Mouse (Mus musculus) stomach, postnatal 0 days (tissue): Measurements from ENCODE around the gene Ly6g. TPM values are rescaled to one million over a fixed set of nuclear protein-coding genes. Genes with fewer than 3 reads are reported as not detected.
A peak's percentile ranks its signal among the peaks of the same experiment; 100 is the strongest.
"Not testable (repeated sequence)": the region's sequence is repeated elsewhere in the genome, so short reads cannot be mapped to it uniquely, and the experiment has no call there.

Experiments
- ATAC-seq: fragments of 200-750 bp; cut with Nextera tagmentation; 2 replicates; pipeline ENCODE4 v1.8.0; 2017; ENCODE audit not compliant: low FRiP score, low TSS enrichment
- DNase-seq: peaks from one replicate; pipeline ENCODE4 v3.0.0-alpha.2; 2016; ENCODE audit warnings: low spot score
- H3K27ac ChIP-seq: fragments of 300-500 bp; sonication (generic); replicated peaks from 2 replicates; pipeline ENCODE4 v1.5.1; 2014; ENCODE audit warnings: mild to moderate bottlenecking, control low read depth
- H3K27me3 ChIP-seq: fragments of 300-500 bp; sonication (generic); 2 replicates; pipeline ENCODE4 v1.6.1; 2014; ENCODE audit warnings: low read length; ENCODE audit not compliant: control insufficient read depth, insufficient read depth
- H3K36me3 ChIP-seq: fragments of 300-500 bp; sonication (generic); 2 replicates; pipeline ENCODE4 v1.6.1; 2014; ENCODE audit warnings: low read length, mixed read lengths; ENCODE audit not compliant: control insufficient read depth, insufficient read depth
- H3K4me1 ChIP-seq: fragments of 300-500 bp; sonication (generic); replicated peaks from 2 replicates; pipeline ENCODE4 v1.6.1; 2014; ENCODE audit warnings: antibody characterized with exemption; ENCODE audit not compliant: control insufficient read depth, insufficient read depth
- H3K4me2 ChIP-seq: fragments of 300-500 bp; sonication (generic); replicated peaks from 2 replicates; pipeline ENCODE4 v1.6.1; 2014; ENCODE audit warnings: low read depth, mild to moderate bottlenecking, control low read depth, moderate library complexity
- H3K4me3 ChIP-seq: fragments of 300-500 bp; sonication (generic); 2 replicates; pipeline ENCODE4 v1.5.1; 2014; ENCODE audit warnings: low read depth, low read length, control low read depth
- H3K9ac ChIP-seq: fragments of 300-500 bp; sonication (generic); 2 replicates; pipeline ENCODE4 v1.6.1; 2014; ENCODE audit warnings: mild to moderate bottlenecking, low read length, control low read depth, mixed read lengths
- H3K9me3 ChIP-seq: fragments of 300-500 bp; sonication (generic); 2 replicates; pipeline ENCODE4 v1.6.1; 2016; ENCODE audit warnings: low read length; ENCODE audit not compliant: control insufficient read depth
- CTCF ChIP-seq: IDR thresholded peaks from 2 replicates; pipeline ENCODE4 v1.5.1; 2016; ENCODE audit warnings: antibody characterized with exemption, low read depth, mild to moderate bottlenecking, moderate library complexity
- EP300 ChIP-seq: optimal IDR thresholded peaks from 2 replicates; pipeline ENCODE3; 2016; ENCODE audit warnings: antibody characterized with exemption
- WGBS: fragments of 180-500 bp; shearing (Covaris S2); extraction: QIAGEN DNeasy Blood & Tissue Kit; methylation state at CpG from one replicate; pipeline ENCODE4 v1.1.7; 2014; 5-methylcytosine and 5-hydroxymethylcytosine counted together
- polyA plus RNA-seq: library from polyadenylated mRNA; unstranded; fragments of >200 nt; fragmentation: Nextera tagmentation; extraction: Ambion mirVana; gene quantifications from 2 replicates; pipeline ENCODE4 v1.2.1, GENCODE M21; 2015

Ly6g gene
- polyA plus RNA-seq, 1 experiment from 2014 or later = not detected

GRCm38 (mm10) chr15:75153087-75153486 is 2.0 kb upstream of the Ly6g start:
- TF ChIP-seq CTCF (no peak), EP300 (no peak)
- Histone ChIP-seq H3K36me3 (no peaks in the 10 kb centered on the region), H3K9ac (no peak overlapping the region), H3K27ac (no peak overlapping the region), H3K4me2 (no peak overlapping the region), H3K4me3 (no peak overlapping the region), H3K4me1 (no peaks in the 10 kb centered on the region), H3K27me3 (no peaks in the 10 kb centered on the region), H3K9me3 (no peaks in the 10 kb centered on the region)
- no peak for ATAC-seq
- no peak for DNase-seq

DNA sequence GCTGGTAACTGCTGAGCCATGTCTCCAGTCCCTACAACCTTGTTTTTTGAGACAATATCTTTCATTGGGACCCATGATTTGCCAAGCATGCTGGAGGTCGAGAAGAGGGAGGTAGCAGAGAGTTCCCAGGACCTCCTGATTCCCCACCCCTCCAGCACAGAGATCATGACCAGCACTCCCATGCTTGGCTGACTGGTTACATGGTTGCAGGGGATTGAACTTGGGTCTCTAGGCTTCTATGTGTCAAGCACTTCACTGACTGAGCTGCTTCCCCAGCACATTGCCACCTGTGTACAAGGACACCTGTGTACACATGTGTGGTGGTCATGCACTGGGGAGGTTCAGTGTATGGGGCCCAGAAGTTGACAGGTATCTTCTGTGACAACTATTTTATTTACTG is 2.6 kb downstream of the Ly6g start:
- ATAC-seq = no peak
- TF ChIP-seq CTCF (no peak), EP300 (no peak)
- DNase-seq = no peak
- WGBS = 63% methylated on average over 1 of the region's 1 CpGs
- Histone ChIP-seq H3K36me3 (no peaks in the 10 kb centered on the region), H3K9ac (no peak overlapping the region), H3K4me1 (no peaks in the 10 kb centered on the region), H3K4me2 (no peak overlapping the region), H3K27me3 (no peaks in the 10 kb centered on the region), H3K9me3 (no peaks in the 10 kb centered on the region), H3K4me3 (no peak overlapping the region), H3K27ac (no peak overlapping the region)

GRCm38 (mm10) chr15:75175506-75175905 is 20.5 kb downstream of the Ly6g start:
- DNase-seq = peak; percentile 60

DNA sequence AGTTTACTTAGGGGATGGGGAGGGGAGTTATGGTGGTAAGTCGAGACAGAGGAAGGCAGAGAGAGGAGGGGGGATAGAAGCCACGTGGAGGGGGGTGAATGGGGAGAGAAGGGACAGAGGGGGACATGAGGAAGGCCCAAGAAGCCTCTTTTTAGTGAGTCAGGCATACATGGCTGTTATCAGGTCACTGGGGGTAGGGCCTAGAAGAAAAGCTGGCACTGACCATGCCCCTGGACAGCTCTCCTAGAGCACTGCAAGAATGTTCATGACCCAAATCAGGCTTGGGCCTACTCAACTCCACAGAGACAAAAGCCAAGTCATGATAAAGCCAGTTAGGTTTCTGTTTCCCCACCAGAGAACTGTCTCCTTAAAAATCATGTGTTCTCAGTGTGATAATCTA is 31.3 kb downstream of the Ly6g start:
- no peak for TF ChIP-seq EP300
- no peak for TF ChIP-seq CTCF
- WGBS = 31% methylated on average over 2 of the region's 2 CpGs
- Histone ChIP-seq H3K27ac (no peak overlapping the region), H3K9ac (no peak overlapping the region), H3K4me1 (no peaks in the 10 kb centered on the region), H3K9me3 (no peaks in the 10 kb centered on the region), H3K4me3 (no peak overlapping the region), H3K4me2 (no peak overlapping the region), H3K27me3 (no peaks in the 10 kb centered on the region), H3K36me3 (no peaks in the 10 kb centered on the region)
- no peak for DNase-seq
- ATAC-seq = no peak

More at GRCm38 (mm10) chr15:75175506-75175905, 20.5 kb downstream of the Ly6g start:
- no peak for ATAC-seq
- H3K27me3 ChIP-seq = no peaks in the 10 kb centered on the region
- 56% methylated on average over 1 of the region's 1 CpGs for WGBS
- no peak overlapping the region for H3K9ac ChIP-seq
- no peak for TF ChIP-seq EP300
- TF ChIP-seq CTCF = peak; percentile 82
- no peak overlapping the region for H3K4me2 ChIP-seq
- no peaks in the 10 kb centered on the region for H3K9me3 ChIP-seq
- H3K27ac ChIP-seq = no peak overlapping the region
- no peak overlapping the region for H3K4me3 ChIP-seq
- H3K36me3 ChIP-seq = no peaks in the 10 kb centered on the region
- H3K4me1 ChIP-seq = no peaks in the 10 kb centered on the region

GRCm38 (mm10) chr15:75189116-75189515 is 34.1 kb downstream of the Ly6g start:
- DNase-seq (peak; percentile 30), ATAC-seq (no peak)
- H3K27me3 ChIP-seq = no peaks in the 10 kb centered on the region
- H3K4me1 ChIP-seq = no peaks in the 10 kb centered on the region
- no peak overlapping the region for H3K4me2 ChIP-seq
- no peaks in the 10 kb centered on the region for H3K9me3 ChIP-seq
- no peak overlapping the region for H3K4me3 ChIP-seq
- H3K36me3 ChIP-seq = no peaks in the 10 kb centered on the region
- TF ChIP-seq EP300 (no peak), CTCF (peak; percentile 77)
- H3K27ac ChIP-seq = no peak overlapping the region
- H3K9ac ChIP-seq = no peak overlapping the region
- WGBS = 64% methylated on average over 2 of the region's 2 CpGs

GRCm38 (mm10) chr15:75190560-75190959 is 35.5 kb downstream of the Ly6g start:
- not testable (repeated sequence) for DNase-seq, H3K9ac ChIP-seq, H3K9me3 ChIP-seq, H3K4me3 ChIP-seq, H3K27ac ChIP-seq, H3K27me3 ChIP-seq, H3K36me3 ChIP-seq, H3K4me2 ChIP-seq, H3K4me1 ChIP-seq, ATAC-seq
- peak; percentile 61 for TF ChIP-seq CTCF
- WGBS = 0% methylated on average over 1 of the region's 3 CpGs

Other genes with a start within 250 kb of the Ly6g start
- gene Ly6i, start 171.8 kb upstream of the Ly6g start, polyA plus RNA-seq = not detected in 2 replicates
- gene Ly6a, start 157.2 kb upstream of the Ly6g start, polyA plus RNA-seq = 23.4 and 25.5 TPM in 2 replicates
- 34.4 and 37.0 TPM in 2 replicates for gene Ly6c1, start 106.4 kb upstream of the Ly6g start, polyA plus RNA-seq
- gene Ly6c2, start 43.3 kb upstream of the Ly6g start, polyA plus RNA-seq = 1.0 and 1.6 TPM in 2 replicates
- 0.44 and 0.65 TPM in 2 replicates for gene BC025446, start 61.1 kb downstream of the Ly6g start, polyA plus RNA-seq
- gene Ly6f, start 113.2 kb downstream of the Ly6g start, polyA plus RNA-seq = not detected in 2 replicates